Mouse (Mus musculus) forebrain, postnatal 0 days (tissue): ENCODE data around the gene Camta1. TPM values are rescaled to one million over a fixed set of nuclear protein-coding genes. Genes with fewer than 3 reads are reported as not detected.
A peak's percentile ranks its signal among the peaks of the same experiment; 100 is the strongest.

Experiments used
- ATAC-seq: fragments of 200-750 bp; cut with Nextera tagmentation; 2 replicates; pipeline ENCODE4 v1.8.0; 2017; ENCODE audit warnings: mild to moderate bottlenecking, moderate library complexity
- DNase-seq: peaks from one replicate; pipeline ENCODE4 v3.0.0-alpha.2; 2015
- H3K27ac ChIP-seq: fragments of 300-500 bp; sonication (generic); 2 replicates; pipeline ENCODE4 v1.5.1; 2014; ENCODE audit warnings: low read depth, mild to moderate bottlenecking, antibody characterized with exemption, low read length, moderate library complexity, mixed read lengths
- H3K27me3 ChIP-seq: fragments of 300-500 bp; sonication (generic); 2 replicates; pipeline ENCODE4 v1.6.1; 2014; ENCODE audit warnings: mild to moderate bottlenecking, low read length, mixed read lengths; ENCODE audit not compliant: insufficient read depth
- H3K36me3 ChIP-seq: fragments of 300-500 bp; sonication (generic); 2 replicates; pipeline ENCODE4 v1.6.1; 2014; ENCODE audit warnings: mild to moderate bottlenecking, moderate library complexity; ENCODE audit not compliant: insufficient read depth
- H3K4me1 ChIP-seq: fragments of 300-500 bp; sonication (generic); 2 replicates; pipeline ENCODE4 v1.6.1; 2014; ENCODE audit warnings: antibody characterized with exemption; ENCODE audit not compliant: insufficient read depth
- H3K4me2 ChIP-seq: fragments of 300-500 bp; sonication (generic); 2 replicates; pipeline ENCODE4 v1.6.1; 2014; ENCODE audit warnings: low read depth, mild to moderate bottlenecking, moderate library complexity
- H3K4me3 ChIP-seq: fragments of 300-500 bp; sonication (generic); 2 replicates; pipeline ENCODE4 v1.5.1; 2014; ENCODE audit warnings: low read depth, low read length, mixed read lengths
- H3K9ac ChIP-seq: fragments of 300-500 bp; sonication (generic); 2 replicates; pipeline ENCODE4 v1.6.1; 2014; ENCODE audit warnings: mild to moderate bottlenecking
- H3K9me3 ChIP-seq: fragments of 300-500 bp; sonication (generic); 2 replicates; pipeline ENCODE4 v1.6.1; 2016; ENCODE audit warnings: low read length
- CTCF ChIP-seq: sonication (generic); IDR thresholded peaks from 2 replicates; pipeline ENCODE4 v1.5.1; 2016; ENCODE audit warnings: antibody characterized with exemption, control low read depth, low read depth
- WGBS: fragments of 180-500 bp; shearing (Covaris S2); extraction: QIAGEN DNeasy Blood & Tissue Kit; methylation state at CpG from one replicate; pipeline ENCODE4 v1.1.7; 2014; 5-methylcytosine and 5-hydroxymethylcytosine counted together
- polyA plus RNA-seq: library from polyadenylated mRNA; unstranded; fragments of >200 nt; fragmentation: Nextera tagmentation; extraction: Ambion mirVana; gene quantifications from 2 replicates; pipeline ENCODE4 v1.2.1, GENCODE M21; 2015
- total RNA-seq: library from RNA; depleted of rRNA; stranded (reverse); fragments of >200 nt; gene quantifications from 2 replicates; pipeline ENCODE4 v1.2.3, GENCODE M21; 2014

The Camta1 gene
- total and polyA plus RNA-seq, 2 experiments from 2014 or later, result 87.4 to 131 TPM

- Histone ChIP-seq H3K9ac (no peak overlapping the region), H3K4me3 (no peak overlapping the region), H3K27ac (no peak overlapping the region), H3K4me1 (no peaks in the 10 kb centered on the region), H3K36me3 (peaks cover 85% of the 10 kb centered on the region), H3K9me3 (no peaks in the 10 kb centered on the region), H3K4me2 (no peak overlapping the region), H3K27me3 (no peaks in the 10 kb centered on the region)
- ATAC-seq, result no peak
- no peak for DNase-seq
- no peak for TF ChIP-seq CTCF
- 85% methylated on average over 5 of the region's 5 CpGs for WGBS
Observed at GRCm38 (mm10) chr4:151083027-151083426, 778.6 kb downstream of the Camta1 start.

DNA sequence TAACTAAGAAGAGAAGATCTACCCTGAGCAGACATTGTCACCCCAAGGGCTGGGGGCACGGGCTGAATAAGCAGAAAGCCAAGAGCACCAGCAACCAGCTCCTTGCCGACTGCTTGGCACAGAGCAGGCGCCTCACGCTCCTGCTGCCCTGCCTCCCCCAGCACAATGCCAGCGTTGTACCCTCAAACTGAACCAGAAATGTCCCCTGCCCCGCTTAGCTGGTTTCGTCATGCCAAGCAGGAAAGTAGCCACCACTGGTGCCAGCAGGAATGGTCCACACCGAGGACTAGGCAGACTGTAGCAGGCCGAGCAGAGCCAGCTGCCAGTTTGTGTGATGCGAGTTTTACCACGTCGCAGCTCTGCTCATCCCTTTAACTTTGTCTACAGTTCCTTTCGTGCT lies 779.7 kb downstream of the Camta1 start:
- H3K27me3 ChIP-seq, result no peaks in the 10 kb centered on the region
- TF ChIP-seq CTCF, result no peak
- H3K9me3 ChIP-seq, result no peaks in the 10 kb centered on the region
- 87% methylated on average over 13 of the region's 13 CpGs for WGBS
- DNase-seq, result no peak
- no peak overlapping the region for H3K4me2 ChIP-seq
- H3K4me3 ChIP-seq, result no peak overlapping the region
- ATAC-seq, result peak; percentile 58
- no peak overlapping the region for H3K9ac ChIP-seq
- H3K27ac ChIP-seq, result no peak overlapping the region
- H3K4me1 ChIP-seq, result no peaks in the 10 kb centered on the region
- H3K36me3 ChIP-seq, result peaks cover 92% of the 10 kb centered on the region

GRCm38 (mm10) chr4:151081355-151081754 lies 780.3 kb downstream of the Camta1 start:
- WGBS, result 88% methylated on average over 2 of the region's 2 CpGs
- TF ChIP-seq CTCF, result no peak

GRCm38 (mm10) chr4:151074817-151075216 lies 786.9 kb downstream of the Camta1 start:
- no peaks in the 10 kb centered on the region for H3K4me1 ChIP-seq
- 93% methylated on average over 15 of the region's 15 CpGs for WGBS
- no peaks in the 10 kb centered on the region for H3K27me3 ChIP-seq
- no peak overlapping the region for H3K4me3 ChIP-seq
- no peak overlapping the region for H3K27ac ChIP-seq
- ATAC-seq, result no peak
- no peak for DNase-seq
- H3K4me2 ChIP-seq, result no peak overlapping the region
- H3K9ac ChIP-seq, result no peak overlapping the region
- no peak for TF ChIP-seq CTCF
- H3K36me3 ChIP-seq, result peaks cover 95% of the 10 kb centered on the region
- H3K9me3 ChIP-seq, result no peaks in the 10 kb centered on the region

More at GRCm38 (mm10) chr4:151081355-151081754, 780.3 kb downstream of the Camta1 start:
- peaks cover 97% of the 10 kb centered on the region for H3K36me3 ChIP-seq
- DNase-seq (no peak), ATAC-seq (no peak)
- no peak overlapping the region for H3K4me3 ChIP-seq
- H3K4me1 ChIP-seq, result no peaks in the 10 kb centered on the region
- no peak overlapping the region for H3K9ac ChIP-seq
- no peaks in the 10 kb centered on the region for H3K27me3 ChIP-seq
- H3K27ac ChIP-seq, result no peak overlapping the region
- no peaks in the 10 kb centered on the region for H3K9me3 ChIP-seq
- H3K4me2 ChIP-seq, result no peak overlapping the region

GRCm38 (mm10) chr4:151073108-151073744 lies 788.5 kb downstream of the Camta1 start:
- 52% methylated on average over 13 of the region's 13 CpGs for WGBS
- no peaks in the 10 kb centered on the region for H3K9me3 ChIP-seq
- DNase-seq (peak; percentile 87), ATAC-seq (peak; percentile 86)
- H3K4me1 ChIP-seq, result no peaks in the 10 kb centered on the region
- peak; percentile 90 for TF ChIP-seq CTCF
- H3K9ac ChIP-seq, result no peak overlapping the region
- peaks cover 95% of the 10 kb centered on the region for H3K36me3 ChIP-seq
- no peak overlapping the region for H3K4me2 ChIP-seq
- H3K27me3 ChIP-seq, result no peaks in the 10 kb centered on the region
- H3K4me3 ChIP-seq, result no peak overlapping the region
- no peak overlapping the region for H3K27ac ChIP-seq

- Histone ChIP-seq H3K4me2 (no peak overlapping the region), H3K27me3 (no peaks in the 10 kb centered on the region), H3K27ac (no peak overlapping the region), H3K9me3 (no peaks in the 10 kb centered on the region), H3K36me3 (peaks cover 92% of the 10 kb centered on the region), H3K4me1 (no peaks in the 10 kb centered on the region), H3K9ac (no peak overlapping the region), H3K4me3 (no peak overlapping the region)
- DNase-seq (no peak), ATAC-seq (no peak)
- WGBS, result 92% methylated on average over 7 of the region's 7 CpGs
- TF ChIP-seq CTCF, result no peak
Observed at GRCm38 (mm10) chr4:151070962-151071361, 790.7 kb downstream of the Camta1 start.

DNA sequence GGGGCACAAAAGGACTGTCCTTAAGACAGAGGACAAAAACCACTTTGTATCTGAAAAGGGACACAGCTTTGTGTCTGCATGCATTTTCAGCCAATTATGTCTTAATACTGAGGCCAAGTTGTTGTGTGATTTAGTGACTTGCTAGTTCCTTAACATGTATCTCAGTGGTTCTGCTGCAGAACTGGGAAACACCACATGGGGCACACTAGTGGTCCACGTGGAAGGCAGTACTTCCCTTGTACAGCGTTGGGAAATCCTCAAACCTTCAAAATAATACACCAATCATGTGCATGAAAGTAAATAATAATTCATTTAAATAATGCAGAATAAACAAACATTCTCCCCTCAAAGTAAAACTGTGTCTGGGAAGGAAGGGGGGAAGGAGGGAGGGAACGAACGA lies 792.9 kb downstream of the Camta1 start:
- Histone ChIP-seq H3K4me2 (no peak overlapping the region), H3K4me1 (no peaks in the 10 kb centered on the region), H3K9me3 (no peaks in the 10 kb centered on the region), H3K27ac (no peak overlapping the region), H3K4me3 (no peak overlapping the region), H3K9ac (no peak overlapping the region), H3K27me3 (no peaks in the 10 kb centered on the region), H3K36me3 (peaks cover 76% of the 10 kb centered on the region)
- peak; percentile 60; the same call in 1 of the 2 replicates for ATAC-seq
- TF ChIP-seq CTCF, result peak; percentile 55
- DNase-seq, result no peak
- 65% methylated on average over 4 of the region's 4 CpGs for WGBS
